Mouse (Mus musculus) small intestine, adult 2 months (tissue): ENCODE measurements at regions not wholly inside any gene's neighbourhood (a gene's known extent, or its start where the extent isn't known, plus 50 kb on each side); places are given as distances from the start of the nearest gene placed in this dataset.

ENCODE experiments used
- CTCF ChIP-seq: fragments of 200-500 bp; IDR thresholded peaks from 2 replicates; pipeline ENCODE4 v1.5.1; 2012; ENCODE audit warnings: low read depth, mild to moderate bottlenecking, control low read depth, inconsistent platforms, low read length, moderate library complexity, mixed read lengths; ENCODE audit not compliant: insufficient replicate concordance, insufficient read length; ENCODE audit errors: extremely low read depth
- POLR2A ChIP-seq: fragments of 200-500 bp; IDR thresholded peaks from 2 replicates; pipeline ENCODE4 v1.6.1; 2012; ENCODE audit warnings: low read depth, mild to moderate bottlenecking, control low read depth, inconsistent platforms, low read length, moderate library complexity

DNA sequence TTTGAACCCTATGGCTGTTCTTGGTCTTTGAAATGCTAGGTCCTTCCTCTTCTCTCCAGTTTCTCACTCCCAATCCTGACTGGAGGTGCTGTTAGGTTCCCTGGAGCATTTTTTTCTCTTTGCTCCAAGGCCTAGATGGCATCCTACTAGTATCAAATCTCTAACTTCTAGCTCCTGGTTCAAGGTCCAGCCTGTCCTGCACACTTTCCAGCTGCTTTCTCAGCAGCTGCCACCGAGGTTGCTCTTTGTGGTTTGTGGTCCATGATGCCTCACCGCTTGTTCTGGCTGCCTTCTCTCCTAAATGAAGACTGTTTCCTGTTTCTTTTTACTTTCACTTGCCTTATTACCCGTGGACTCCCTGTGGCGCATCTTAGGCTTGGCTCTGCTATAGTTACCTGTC is 66.4 kb downstream of the 4930564D02Rik start:
- TF ChIP-seq CTCF (no peak), POLR2A (no peak)
